Mouse (Mus musculus): ENCODE data around the gene Fars2.
A peak's percentile ranks its signal among the peaks of the same experiment; 100 is the strongest.

The Fars2 gene

DNA sequence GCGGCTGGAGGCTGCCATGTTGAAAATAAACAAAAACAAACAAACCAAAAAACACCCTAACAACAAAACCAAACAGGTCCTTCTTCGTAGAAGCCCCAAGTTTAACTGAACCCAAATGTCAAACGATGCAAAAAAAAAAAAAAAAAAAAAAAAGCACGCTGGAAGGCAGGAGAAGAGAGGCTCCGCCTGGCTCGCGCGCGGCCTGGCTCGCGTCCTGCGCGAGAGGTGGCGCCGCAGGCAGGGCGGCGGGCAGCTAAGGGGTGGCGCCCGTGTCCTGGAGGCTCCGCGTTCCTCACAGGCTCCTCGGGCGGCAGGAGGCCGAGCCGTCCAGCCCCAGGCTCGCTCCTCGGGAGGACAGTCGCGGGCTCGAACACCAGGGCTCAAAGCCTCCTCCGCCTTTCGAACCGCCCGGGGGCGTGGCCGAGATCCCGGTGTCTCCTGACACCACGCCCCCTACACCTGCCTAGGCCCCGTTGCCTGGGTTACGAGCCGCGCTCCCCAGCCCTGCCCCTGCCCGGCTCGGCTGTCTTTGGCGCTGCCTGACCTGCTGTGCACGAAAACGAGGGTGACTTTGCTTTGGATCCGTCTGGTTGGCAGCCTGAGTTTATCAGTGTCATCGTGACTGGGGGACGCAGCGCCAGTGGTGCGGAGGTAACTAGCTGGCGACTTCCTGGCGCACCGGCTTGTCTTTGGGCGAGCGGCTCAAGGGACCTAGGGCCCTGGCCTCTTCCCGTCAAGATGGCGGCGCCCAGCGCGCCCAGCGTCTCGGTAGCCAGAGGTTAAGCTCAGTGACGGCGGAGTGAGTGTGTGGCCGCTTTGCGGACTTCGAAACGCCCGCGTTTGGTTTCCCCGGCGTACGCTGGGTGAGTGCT is at the start of gene Fars2, which contains the start of gene Lyrm4:
Gene Fars2, plus strand, starts transcription at position 270 of the 872 bp plus-strand sequence.
Gene Lyrm4, minus strand, starts transcription at position 384 of the 872 bp plus-strand sequence.
- peak; percentile 87 for DNase-seq (ENCODE audit: low read depth)

- DNase-seq (ENCODE audit: low read depth) = no peak
Observed at GRCm38 (mm10) chr13:36074484-36074883, 42.7 kb upstream of the Fars2 start.

DNA sequence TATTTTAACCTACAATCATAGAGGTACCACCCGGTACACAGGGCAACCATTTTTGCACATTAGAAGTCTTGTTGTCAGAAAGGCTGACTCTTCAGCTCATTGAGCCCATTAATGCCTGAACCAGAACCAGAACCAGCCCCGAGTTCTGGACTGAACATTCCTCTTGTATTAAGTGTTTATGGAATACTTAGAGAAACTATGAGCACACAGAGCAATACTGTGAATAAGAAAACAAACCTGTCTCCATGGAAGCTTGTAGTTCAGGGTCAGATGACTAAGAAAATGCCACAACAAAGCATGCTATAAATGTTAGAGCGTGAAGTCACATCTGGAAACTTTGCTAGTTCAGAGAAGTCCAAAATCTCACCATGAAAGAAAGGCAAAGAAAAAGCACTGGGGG is 35.6 kb upstream of the Fars2 start:
- DNase-seq (ENCODE audit: low read depth) = peak; percentile 54

GRCm38 (mm10) chr13:36084701-36085100 is 32.5 kb upstream of the Fars2 start:
- DNase-seq (ENCODE audit: low read depth) = no peak

DNA sequence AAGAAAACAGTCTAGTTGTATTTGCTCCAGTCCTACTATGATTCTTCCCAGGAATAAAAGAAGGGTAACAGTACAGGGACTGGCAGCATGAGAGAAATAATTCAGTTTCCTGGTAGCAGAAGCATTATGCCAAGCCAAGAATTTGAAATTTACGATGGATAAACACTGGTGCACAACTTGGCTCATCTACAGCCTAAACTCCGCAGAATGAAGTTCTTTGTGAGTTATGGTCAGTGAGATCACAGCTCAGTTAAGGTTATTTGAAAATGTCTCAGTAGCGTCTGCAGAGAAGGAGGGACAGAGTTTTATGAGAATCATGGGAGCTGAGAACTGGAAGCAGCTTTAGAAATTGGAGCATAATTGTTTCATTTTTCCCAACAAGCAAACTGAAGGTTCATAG is 31.2 kb upstream of the Fars2 start:
- DNase-seq (ENCODE audit: low read depth) = peak; percentile 51

DNA sequence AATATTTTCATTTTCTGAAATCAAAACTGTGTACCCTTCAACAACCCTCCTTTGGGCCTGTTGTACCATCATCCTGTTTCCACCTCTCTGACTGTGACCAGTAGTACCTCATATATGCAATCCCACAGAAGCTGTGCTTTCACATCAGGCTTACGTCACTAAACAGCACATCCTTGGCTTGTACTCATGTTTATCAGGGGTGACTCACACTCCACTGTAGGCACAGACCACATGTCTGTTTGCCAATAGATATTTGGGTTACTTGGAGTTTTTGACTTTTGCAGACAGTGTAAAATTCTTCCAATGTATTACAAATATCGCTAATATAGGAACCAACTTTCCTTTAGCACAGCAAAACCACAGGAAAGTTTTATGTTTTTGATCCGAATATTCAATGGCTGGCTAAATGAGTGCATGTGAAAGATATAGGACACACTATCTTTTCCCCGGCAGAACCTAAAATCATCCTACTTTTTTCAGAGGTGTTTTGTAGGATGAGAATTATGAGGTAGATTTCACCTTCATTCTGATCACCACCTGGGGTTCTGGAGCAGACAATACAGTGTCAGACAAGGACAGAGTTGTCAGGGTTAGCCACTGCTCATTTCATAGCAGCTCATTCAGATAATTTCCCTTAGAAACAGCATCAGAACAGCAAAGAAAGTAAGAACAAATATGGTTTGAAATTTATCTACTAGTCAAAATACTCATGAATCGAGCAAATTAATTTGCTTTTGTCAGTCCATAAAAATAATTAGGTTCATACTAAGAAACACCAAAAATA is 30.4 kb upstream of the Fars2 start:
- peak; percentile 58 for DNase-seq (ENCODE audit: low read depth)

GRCm38 (mm10) chr13:36087427-36087826 is 29.8 kb upstream of the Fars2 start:
- no peak for DNase-seq (ENCODE audit: low read depth)

DNA sequence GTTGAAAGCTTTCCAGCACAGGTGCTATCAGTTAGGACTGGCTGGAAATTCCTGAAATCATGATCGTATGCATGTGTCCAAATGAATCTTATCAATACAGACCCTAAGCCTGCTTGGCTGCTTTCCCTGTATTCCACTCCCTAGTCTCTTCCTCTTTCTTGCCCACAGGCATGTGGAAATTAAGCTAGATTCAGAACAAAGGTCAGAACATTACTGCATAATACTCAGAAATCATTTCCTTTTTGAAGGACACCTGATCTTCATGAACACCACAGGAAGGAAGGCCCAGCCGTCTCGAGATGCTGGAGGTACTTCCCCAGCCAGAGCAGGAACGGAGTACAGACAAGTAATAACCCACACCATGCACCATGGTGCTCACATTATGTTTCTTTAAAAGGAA is 29.0 kb upstream of the Fars2 start:
- DNase-seq (ENCODE audit: low read depth) = no peak

DNA sequence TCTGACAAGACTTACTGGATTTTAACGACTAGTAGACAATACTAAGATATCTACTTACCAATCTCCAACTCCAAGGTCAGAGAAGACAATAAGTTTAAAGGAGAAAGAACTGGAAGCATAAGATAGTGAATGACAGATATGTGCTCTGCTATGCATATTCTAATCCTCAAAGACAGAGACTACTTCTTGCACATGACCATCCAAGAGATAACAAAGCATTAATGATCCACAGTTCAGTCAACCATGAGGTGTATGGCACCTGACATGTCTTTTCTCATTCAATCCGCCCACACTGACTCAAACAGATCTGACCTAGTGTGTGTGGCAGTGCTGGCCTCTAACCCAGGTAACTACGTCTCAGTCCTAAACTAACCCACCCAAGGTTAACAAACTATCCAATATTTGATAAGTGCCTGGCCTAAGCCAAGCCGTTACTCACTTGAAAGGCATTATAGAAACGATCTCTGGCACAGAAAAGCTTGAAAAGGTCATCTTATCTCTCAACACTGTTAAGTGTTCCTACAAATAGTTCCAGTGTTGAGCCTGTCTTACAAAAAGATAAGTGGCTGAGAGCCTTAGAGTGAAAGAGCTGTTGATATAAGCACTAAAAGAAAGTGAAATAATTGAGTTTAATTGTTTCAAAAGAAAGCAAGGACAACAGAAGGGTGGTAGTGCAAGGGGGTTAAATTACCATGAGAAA is 20.4 kb upstream of the Fars2 start:
- DNase-seq (ENCODE audit: low read depth) = no peak

DNA sequence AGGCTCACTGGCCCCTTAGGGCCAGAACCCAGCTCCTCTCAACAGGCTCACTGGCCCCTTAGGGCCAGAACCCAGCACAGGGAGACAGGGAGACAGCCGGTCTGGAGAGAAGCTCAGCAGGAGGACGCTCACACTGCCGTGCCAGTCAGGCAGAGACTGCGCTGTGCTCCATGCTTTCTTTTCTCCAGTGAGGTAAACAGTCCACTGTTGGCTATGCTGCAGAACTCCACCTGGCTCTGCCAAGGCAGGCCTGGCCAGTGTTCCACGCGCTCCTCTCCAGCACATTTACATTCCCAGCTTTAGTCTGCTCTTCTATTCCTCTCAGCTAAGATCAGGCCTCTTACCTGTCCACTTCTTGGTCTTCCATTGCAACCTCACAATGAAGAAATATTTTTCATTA is 11.6 kb upstream of the Fars2 start:
- no peak for DNase-seq (ENCODE audit: low read depth)

- DNase-seq (ENCODE audit: low read depth) = no peak
Observed at GRCm38 (mm10) chr13:36108528-36108927, 8.7 kb upstream of the Fars2 start.

DNA sequence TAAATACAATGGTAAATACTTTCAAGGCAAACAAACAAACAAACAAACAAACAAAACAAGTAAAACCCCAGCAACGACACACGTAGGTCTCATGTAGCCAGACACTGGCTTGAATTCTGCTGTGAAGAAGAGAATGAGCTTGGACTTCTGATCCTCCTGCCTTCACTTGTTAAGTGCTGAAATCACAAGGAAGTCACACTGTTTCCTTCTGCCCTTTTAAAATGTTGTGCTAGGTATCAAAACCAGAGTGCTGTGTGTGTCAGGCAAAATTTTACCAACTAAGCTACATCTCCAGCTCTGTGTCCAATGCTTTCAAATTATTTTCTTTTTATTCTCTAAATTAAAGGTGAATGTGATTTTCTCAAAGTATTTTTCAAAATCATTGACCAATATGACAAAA is 5.9 kb upstream of the Fars2 start:
- DNase-seq (ENCODE audit: low read depth) = no peak

DNA sequence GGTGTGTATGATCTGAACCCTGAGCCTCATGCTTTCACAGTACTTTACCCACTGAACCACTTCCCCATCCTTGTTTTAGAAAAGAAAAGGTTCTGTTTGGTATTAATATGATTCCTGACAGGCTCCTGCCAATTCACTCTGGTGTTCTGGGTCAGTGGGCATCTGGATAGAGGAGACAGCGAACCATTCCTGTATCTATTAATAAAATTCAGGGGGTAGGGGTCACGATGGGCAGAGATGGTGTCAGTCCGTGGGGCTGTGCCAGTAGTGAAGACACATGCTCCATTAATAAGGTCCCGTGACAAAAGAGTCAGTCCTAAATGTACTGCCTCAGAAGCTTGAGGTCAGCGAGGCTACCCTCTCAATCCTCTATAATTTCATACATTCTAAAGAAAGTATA is 4.0 kb upstream of the Fars2 start:
- DNase-seq (ENCODE audit: low read depth) = no peak

GRCm38 (mm10) chr13:36116520-36117142 is 581 bp upstream of the Fars2 start:
- no peak for DNase-seq (ENCODE audit: low read depth)

GRCm38 (mm10) chr13:36119684-36120083 is 2.5 kb downstream of the Fars2 start:
- DNase-seq (ENCODE audit: low read depth) = no peak

DNA sequence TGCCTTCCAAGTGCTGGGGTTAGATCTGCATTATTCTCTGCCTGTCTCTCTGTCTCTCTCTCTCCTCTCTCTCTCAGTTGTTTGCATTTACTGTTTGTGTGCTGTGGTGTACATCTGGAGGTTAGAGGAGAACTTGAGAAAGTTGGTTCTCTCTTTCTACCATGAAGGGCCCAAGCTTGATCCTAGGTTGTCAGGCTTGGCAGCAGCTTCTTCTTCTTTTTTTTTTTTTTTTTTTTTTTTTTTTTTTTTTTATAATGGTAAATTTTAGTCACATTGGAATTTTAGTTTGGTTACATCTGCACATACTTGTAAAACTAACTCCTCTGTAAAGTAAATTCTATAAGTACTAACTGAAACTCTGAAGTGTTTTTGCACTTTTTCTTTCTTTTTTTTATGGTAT is 3.4 kb downstream of the Fars2 start:
- no peak for DNase-seq (ENCODE audit: low read depth)

GRCm38 (mm10) chr13:36129360-36130054 is 12.3 kb downstream of the Fars2 start:
- DNase-seq (ENCODE audit: low read depth) = no peak

- peak; percentile 19 for DNase-seq (ENCODE audit: low read depth)
Observed at GRCm38 (mm10) chr13:36131401-36131800, 14.2 kb downstream of the Fars2 start.

DNA sequence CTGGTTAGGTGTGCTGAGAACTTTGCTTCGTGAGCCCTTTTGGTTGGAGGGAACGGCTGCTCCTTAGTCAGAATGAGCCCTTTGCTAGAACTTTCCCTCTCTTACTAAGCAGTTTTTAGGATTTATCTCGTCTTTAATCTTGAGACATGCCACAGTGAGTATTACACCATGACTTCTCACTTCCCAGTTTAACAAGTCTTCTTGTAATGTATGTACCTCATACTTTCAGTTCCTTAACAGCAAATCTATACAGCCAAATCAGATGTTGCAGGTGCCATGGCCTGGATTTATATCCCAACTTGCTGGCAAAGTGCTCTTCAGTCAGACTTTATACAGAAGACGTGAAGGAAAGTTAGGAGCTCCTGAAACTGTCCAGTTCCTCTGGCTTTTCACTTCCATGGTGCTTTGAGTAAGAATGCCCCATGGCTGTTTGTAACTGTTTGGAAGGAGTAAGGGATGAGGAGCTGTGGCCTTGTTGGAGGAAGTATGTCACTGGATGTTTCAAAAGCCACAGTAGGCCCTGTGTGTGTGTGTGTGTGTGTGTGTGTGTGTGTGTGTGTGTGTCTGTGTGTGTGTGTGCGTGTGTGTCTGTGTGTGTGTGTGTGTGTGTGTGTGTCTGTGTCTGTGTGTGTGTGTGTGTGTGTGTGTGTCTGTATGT is 14.9 kb downstream of the Fars2 start:
- no peak for DNase-seq (ENCODE audit: low read depth)

- no peak for DNase-seq (ENCODE audit: low read depth)
Observed at GRCm38 (mm10) chr13:36139703-36140102, 22.5 kb downstream of the Fars2 start.
